Mouse (Mus musculus): Measurements from ENCODE around the gene Pum3.
"Not testable (repeated sequence)": the region's sequence is repeated elsewhere in the genome, so short reads cannot be mapped to it uniquely, and the experiment has no call there.

The Pum3 gene

DNA sequence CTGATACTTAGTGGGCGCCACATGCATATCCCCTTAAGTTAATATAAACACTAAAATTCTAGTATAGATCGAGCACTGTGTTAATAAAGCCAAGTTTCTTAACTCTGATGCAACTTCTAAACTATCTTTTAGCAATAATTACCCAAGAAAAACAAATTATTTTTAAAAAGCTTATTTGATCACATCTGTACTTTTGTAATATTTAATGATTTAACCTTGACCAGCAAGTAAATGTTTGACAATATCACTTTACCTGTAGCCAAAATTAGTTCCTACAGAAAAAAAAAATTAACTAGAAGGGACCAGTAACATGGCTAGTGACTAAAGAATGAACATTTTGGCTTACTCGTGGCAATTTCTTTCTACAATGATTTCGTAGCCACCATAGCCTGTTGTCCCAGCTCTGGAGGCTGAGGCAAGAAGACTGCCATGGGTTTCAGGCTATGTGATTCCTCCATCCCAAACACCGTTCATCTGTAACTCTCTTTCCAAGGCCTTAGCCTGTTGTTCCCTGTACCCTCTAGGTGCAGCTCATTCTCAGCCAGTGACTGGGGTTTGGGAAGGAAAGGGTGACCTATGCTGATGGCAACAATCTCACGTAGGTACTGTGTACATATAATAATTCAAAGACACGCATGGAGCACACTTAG lies 35.2 kb downstream of the Pum3 start:
- DNase-seq (ENCODE audit: low spot score in 2 of 2), result no peak

DNA sequence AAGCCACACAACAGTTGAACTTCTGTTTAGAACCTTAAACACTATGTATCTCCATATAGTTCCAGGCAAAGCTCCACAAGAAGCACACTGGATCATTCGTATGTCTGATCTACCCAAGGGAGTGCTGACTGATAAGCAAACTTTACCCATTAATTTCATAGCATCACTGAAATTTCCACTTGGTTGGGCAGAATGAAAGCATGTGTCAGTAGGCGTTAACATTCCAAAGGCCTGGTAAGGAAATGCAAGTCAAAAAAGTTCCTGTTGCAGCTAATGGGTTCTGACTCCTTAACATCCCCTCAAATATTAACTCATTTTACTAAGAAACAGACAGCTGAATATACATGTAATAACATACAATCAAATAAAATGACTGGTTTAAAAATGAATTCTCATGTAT lies 37.2 kb downstream of the Pum3 start:
- no peak for DNase-seq (ENCODE audit: low spot score in 2 of 2)

DNA sequence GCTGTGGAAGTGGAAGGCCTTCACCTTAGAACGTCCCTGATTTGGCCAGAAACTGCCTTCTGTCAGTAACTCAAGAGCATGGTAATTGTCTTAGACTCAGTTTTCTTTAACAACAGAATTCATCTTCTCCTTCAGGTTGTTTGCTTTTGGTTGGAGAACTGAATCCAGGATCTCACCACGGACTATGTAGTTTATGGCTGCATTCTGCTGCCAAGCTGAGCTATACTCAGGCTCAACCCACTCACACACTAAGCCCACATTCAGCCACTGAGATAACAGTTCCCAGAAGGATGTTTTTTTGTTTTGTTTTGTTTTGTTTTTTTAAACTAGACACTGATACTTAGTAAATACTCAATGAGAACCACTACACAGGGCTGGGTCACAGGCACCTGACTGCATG lies 38.3 kb downstream of the Pum3 start:
- DNase-seq (ENCODE audit: low spot score in 2 of 2), result no peak

DNA sequence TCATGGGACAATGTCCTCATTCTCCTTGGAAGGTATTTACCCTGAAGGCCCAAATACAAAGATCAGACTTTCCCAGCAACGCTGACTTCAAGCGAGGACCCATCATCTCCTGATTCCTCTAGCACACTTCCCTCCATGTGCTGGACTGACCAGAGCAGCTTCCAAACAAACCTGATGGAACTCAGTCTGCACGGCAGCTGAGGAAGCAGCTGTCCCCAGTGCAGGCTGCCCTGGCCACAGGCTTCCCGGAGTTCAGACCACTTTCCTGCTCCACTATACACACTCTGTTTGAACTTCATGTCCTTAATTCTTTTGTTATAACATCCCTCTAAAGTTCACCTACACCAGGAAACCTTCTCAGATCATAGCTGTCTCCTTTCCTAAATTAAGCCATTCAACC lies 40.1 kb downstream of the Pum3 start:
- DNase-seq (ENCODE audit: low spot score in 2 of 2), result not testable (repeated sequence)

DNA sequence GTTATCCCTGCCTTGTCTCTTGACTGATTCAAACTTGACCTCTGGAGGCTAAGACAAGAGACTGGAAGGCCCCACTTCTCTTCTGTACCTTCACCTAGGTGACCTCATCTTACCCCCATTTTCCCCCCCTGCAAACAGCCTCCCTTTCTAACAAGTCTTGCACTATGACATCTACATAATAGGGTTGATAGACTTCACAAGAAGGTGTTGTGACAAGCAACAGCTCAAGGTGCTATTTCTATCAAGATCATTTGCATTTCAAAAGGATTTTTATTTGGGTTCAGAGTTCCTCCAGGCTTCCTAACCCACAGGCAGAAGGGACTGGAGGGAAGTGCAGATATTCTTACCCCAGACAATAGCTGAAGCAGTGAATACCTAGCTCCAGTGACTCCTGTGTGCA lies 44.3 kb downstream of the Pum3 start:
- no peak for DNase-seq (ENCODE audit: low spot score in 2 of 2)

DNA sequence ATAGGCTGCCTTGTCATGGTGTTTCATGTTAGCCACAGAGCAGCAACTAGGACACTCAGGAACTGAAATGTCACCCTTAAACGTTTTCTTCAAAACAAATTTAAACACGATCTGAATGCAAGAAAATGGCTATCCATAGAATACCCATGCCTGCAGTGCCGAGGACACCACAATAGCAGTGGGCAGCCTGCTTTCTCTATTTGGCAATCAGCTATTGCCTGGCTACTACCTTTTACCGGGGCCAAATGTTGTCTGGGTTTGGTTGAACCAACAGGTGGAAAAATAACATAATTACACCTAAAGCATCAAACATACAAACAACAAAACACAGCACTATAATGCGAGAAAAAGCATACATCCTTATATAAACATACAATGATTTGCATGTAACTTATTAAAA lies 46.4 kb downstream of the Pum3 start:
- no peak for DNase-seq (ENCODE audit: low spot score in 2 of 2)

DNA sequence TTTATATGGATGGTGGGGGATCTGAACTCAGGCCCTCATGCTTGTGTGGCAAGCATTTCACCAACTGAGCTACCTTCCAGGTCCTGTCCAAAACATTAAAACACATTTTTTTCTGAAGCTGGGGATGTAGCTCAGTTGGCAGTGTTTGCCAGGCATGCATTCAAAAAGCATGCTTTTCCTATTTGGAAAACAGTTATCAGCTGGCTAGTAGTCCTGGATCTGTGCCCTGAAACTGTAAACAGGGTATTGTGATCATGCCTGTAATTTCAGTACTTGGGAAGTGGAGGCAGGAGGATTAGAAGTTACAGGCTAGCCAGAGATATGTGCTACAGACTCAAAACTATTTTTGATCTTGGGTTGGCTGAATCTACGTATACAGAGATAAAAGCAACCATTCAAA lies 47.5 kb downstream of the Pum3 start:
- no peak for DNase-seq (ENCODE audit: low spot score in 2 of 2)

DNA sequence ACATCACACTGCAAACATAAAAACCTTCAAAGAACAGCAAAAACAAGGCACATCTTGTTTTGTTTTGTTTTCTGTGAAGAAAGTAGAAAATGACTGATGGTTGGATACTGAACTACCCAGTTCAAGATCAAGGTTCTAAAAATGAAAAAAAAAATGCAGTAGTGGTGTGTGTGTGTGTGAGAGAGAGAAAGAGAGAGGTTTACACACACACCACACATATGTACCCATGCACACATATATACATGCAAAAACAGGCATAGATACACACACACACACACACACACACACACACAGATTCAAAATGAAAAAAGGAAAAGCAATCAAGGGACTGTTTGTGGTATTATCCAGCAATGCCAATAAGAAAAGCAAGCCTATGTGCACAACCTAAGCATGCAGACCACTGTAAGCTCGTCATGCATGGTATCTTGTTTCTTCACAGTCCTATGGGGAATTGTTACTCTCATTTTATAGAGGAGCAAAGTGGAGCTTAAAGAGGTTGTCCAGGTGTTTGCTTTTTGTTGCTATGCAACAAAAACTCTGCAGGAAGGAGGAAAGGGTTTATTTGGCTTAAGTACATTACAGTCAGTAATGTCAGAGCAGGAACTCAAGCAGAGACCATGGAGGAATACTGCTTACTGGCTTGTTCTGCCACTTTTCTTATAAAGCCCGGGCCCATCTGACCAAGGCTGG lies 49.8 kb downstream of the Pum3 start:
- DNase-seq (ENCODE audit: low spot score in 2 of 2), result no peak

DNA sequence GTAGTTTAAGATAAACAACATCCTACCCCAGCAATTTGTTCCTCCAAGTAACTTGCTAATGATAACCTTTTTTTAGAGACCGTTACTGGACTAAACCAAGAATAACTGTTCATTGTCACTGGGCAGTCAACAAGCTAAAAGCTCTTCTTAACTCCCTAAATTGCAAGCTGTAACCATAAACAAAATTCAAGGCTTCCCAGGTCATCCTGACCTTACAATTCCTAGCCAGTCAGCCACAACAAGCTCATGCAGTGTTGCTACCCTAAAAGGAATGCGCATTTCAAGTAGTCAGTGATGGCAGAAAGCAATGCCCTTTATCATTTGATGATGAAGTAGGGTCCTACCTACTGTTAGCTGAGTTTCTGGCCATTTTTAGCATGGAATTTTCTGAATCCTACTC lies 58.8 kb downstream of the Pum3 start:
- no peak for DNase-seq (ENCODE audit: low spot score in 2 of 2)

DNA sequence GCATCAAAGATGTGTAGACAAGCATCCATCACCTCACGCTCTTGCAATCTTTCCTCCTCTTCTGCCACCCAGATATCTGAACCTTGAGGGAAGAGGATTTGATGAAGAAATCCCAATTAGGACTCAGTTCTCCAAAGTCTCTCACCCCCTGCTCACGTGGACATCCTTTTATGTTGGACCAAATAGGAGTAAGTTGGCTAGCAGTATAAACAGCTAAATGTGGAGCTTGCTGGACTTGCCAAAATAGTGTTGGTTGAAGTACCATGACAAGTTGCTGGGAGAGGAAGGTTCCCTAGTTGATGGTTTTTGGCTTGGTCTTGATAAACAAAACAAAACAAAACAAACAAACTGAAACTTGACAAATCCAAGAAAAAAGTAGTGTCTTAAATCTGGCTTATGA lies 59.5 kb downstream of the Pum3 start:
- DNase-seq (ENCODE audit: low spot score in 2 of 2), result no peak

DNA sequence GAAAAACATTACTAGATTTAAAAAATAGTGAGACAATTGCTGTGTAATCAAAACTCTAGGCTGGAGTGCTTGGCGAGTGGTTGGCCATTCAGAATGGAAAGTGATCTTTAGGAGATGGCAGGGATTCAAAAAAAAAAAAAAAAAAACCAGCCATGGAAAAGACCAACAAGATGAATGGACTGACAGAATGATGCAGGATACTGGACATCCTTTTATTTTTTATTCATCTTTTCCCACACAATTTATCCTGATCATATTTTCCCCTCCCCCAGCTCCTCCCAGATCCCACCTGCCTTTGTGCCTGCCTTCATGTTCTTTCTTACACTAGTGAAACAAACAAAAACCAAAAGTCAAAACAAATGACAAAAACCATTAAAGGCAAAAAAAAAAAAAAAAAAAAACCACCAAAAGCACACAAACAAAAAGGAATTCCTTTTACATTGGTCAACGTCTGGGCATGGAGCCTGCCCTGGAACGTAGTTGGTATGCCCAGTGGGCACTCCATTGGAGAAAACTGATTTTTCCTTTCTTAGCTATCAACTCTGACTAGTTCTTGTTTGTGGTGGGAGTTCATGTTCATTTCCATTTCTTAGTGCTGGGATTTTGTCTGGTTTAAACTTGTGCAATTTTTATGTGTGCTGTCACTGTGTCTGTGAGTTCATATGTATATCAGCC lies 60.0 kb downstream of the Pum3 start:
- no peak for DNase-seq (ENCODE audit: low spot score in 2 of 2)

DNA sequence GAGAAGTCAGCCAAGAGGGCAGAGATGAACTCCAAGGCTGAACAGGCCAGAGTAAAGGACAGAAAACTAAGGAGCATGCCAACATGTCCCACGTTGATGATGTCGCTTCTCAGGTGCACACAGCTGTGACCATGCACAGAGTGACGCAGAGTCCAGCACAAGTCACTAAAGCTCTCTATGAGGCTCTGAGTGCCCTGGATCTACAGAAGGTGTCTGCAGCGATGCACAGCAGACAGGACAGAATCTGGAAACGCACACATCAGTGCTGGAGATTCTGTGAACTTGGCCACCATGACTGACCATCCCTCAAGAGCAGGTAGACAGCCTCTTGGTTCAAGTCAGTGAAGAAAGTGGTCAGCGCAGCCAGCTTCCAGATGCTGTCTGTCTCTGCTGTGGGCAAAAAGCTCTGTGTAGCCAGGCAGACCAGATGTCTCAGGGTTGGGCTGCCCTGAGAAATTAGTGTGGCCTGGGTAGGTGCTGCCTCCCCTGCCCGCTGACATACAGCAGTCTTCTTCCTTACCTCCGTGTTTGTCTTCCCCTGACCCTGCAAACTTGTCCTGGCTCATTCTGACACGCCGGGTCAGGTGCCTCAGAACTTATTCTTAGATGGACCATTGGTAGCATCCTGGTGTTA lies 63.4 kb downstream of the Pum3 start:
- no peak for DNase-seq (ENCODE audit: low spot score in 2 of 2)

DNA sequence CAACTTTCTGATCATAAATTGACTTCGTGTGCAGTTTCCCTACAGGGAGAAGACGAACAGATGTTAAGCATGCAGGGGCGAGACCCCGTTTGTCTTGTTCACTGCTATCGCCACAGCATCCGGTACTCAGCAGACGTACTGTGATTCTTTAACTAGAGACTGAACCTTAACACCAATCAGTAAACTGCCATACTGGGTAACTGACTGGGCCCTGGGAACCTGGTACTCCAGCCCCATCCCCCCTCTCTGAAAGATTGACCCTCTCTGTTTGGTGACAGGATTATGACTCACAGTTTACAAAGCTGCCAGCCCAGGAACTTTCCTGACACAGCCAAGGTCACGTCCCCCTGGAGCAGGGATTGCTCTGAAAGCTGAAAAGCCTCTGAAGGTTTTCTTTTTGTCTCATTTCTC lies 65.1 kb downstream of the Pum3 start:
- DNase-seq (ENCODE audit: low spot score in 2 of 2), result no peak

DNA sequence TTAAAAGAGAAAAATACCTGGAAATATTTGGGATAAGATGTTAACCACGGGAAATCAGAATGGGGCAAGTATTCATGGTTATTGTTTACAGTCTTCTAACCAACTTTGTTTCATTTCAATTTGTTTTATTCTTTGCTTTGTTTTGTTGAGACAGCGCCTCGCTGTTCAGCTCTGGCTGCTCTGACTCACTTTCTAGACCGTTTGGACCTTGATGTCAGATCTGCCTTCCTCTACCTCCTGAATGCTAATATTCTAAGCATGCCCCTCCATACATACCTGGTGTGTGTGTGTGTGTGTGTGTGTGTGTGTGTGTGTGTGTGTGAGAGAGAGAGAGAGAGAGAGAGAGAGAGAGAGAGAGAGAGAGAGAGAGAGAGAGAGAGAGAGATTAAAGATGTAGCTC lies 65.7 kb downstream of the Pum3 start:
- no peak for DNase-seq (ENCODE audit: low spot score in 2 of 2)

DNA sequence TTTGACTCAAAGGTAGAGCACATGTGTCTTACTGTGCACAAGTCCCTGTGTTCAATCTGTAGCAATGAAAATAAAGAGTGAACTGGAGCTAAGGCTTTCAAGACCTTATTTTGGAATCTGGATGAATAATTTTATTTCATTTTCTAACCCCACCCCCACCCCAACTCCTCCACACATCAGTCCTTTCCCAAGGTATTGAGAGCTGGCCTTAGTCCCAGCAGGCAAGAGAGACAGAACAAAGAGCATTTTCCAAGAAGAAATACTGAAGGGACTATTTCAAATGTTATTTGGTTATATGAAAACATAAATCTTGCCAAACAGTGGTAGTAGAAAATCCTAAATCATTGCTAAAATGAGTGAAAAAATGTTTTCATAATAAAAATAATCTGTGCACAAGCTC lies 69.2 kb downstream of the Pum3 start:
- no peak for DNase-seq (ENCODE audit: low spot score in 2 of 2)

DNA sequence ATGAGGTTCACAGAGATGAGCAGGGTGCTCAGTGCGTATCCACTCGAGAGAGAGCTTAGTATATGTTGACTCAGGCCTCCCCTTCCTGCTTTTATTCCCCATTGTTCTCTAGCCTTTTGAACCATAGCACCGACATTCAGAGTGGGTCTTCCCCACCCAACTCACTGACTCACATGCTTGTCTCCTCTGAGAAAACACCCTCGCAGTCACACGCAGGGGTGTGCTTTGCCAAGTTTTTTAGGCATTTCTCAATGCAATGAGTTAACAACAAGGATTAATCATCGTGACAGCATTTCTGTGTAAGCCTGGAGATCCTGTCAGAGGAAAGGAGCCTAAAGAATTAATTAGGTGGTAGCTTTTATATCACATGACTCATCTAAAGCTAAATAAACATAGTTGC lies 77.9 kb downstream of the Pum3 start:
- no peak for DNase-seq (ENCODE audit: low spot score in 2 of 2)

DNA sequence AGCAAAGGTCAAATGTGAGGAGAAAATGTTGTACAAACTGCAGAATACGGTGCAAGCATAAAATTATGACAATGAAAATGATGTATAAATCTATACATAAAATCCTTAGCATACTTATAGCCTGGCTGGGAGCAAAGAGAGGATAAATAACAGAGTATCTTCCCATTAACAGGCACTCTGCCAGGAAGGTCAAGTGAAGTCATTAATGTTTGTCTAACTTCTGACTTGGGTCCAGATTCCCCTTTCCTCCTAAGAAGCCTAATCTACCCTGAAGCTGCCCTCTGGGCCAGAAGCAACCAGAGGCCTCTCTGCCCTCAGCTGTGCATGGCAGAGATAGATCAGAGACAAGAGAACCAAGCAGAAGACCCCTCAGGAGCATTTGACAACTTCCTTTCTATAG lies 83.1 kb downstream of the Pum3 start:
- no peak for DNase-seq (ENCODE audit: low spot score in 2 of 2)

Data from cerebellum, postnatal 4 days (tissue).